Mouse (Mus musculus): ENCODE results near the gene Pank1.

GRCm38 (mm10) chr19:34846005-34846404 is 33.2 kb downstream of the Pank1 start:
- TF ChIP-seq CTCF (IDR thresholded peaks at IDR 0.05; ENCODE audit: borderline replicate concordance, insufficient read depth, low read length) (no peak), POLR2A (IDR thresholded peaks at IDR 0.05; ENCODE audit: low read depth, low read length) (no peak)

All from embryonic fibroblast, embryonic 13.5 days (primary cell).